Comparison of ENCODE assay signal across 14 mouse cellular contexts in genomic region chr2:158141271-158141670, GRCm38 (mm10). TPM values are rescaled to one million over a fixed set of nuclear protein-coding genes. Genes with fewer than 3 reads are reported as not detected.
DNase-seq lines count a peak whose midpoint lies in the region; ATAC-seq lines count a peak whose summit lies in the region.
"Had no signal": no experiment of that assay in that cellular context is flagged by ENCODE, and none has a peak within 500 bp of the region (broad histone marks: within the 10 kb centered on the region; RNA-seq: fewer than 3 reads in every experiment).

No protein-coding gene starts in this region.

- no peaks in the 10 kb centered on the region for H3K9me3 ChIP-seq in midbrain, embryonic 10.5 days (replicated peaks)
- H3K9me3 ChIP-seq in midbrain, embryonic 16.5 days (replicated peaks; ENCODE audit: control insufficient read depth, low read length, poor library complexity, severe bottlenecking), result no peaks in the 10 kb centered on the region
- no peaks in the 10 kb centered on the region for H3K9me3 ChIP-seq in liver, embryonic 11.5 days (ENCODE audit: control insufficient read depth, low read length)
- H3K9me3 ChIP-seq in stomach, embryonic 16.5 days (replicated peaks; ENCODE audit: control insufficient read depth, low read length), result no peaks in the 10 kb centered on the region
- no peaks in the 10 kb centered on the region for H3K9me3 ChIP-seq in midbrain, embryonic 15.5 days
- H3K9me3 ChIP-seq: embryonic facial prominence, embryonic 13.5 days had no signal

- DNase-seq in heart, adult 11 months, result peak; percentile 98
- no peak for DNase-seq in heart, postnatal 25 days (ENCODE audit: low spot score)
- DNase-seq in midbrain, embryonic 10.5 days (ENCODE audit: low spot score), result no peak
- DNase-seq in liver, embryonic 11.5 days (ENCODE audit: low spot score), result no peak
- DNase-seq in cerebellum, adult 18-20 months, result no peak
- DNase-seq: cerebellum, postnatal 14 days; forebrain, postnatal 0 days; right cerebral cortex, adult 18-20 months; thymus, postnatal 4 days had no signal

- no peak for ATAC-seq in midbrain, embryonic 16.5 days
- ATAC-seq in liver, embryonic 11.5 days (replicated peaks; ENCODE audit: low FRiP score), result no peak
- ATAC-seq in stomach, embryonic 16.5 days (ENCODE audit: insufficient read depth, low FRiP score), result no peak
- ATAC-seq in midbrain, embryonic 15.5 days (replicated peaks), result no peak
- ATAC-seq: forebrain, postnatal 0 days had no signal

- H3K27me3 ChIP-seq in midbrain, embryonic 10.5 days (ENCODE audit: low read depth, poor library complexity, severe bottlenecking), result peaks cover 24% of the 10 kb centered on the region
- peaks cover 2% of the 10 kb centered on the region; the same call in 1 of the 2 replicates for H3K27me3 ChIP-seq in midbrain, embryonic 16.5 days (ENCODE audit: control insufficient read depth, insufficient read depth, low read depth, low read length)
- 0 out of 2 replicates have a peak, but pooled peaks cover 7% of the 10 kb centered on the region for H3K27me3 ChIP-seq in liver, embryonic 11.5 days (replicated peaks; ENCODE audit: control insufficient read depth, insufficient read depth, low read length)
- H3K27me3 ChIP-seq in stomach, embryonic 16.5 days (ENCODE audit: control insufficient read depth, insufficient read depth, low read length), result no peaks in the 10 kb centered on the region
- peaks cover 5% of the 10 kb centered on the region; the same call in 1 of the 2 replicates for H3K27me3 ChIP-seq in midbrain, embryonic 15.5 days (replicated peaks)

- no peaks in the 10 kb centered on the region for H3K36me3 ChIP-seq in midbrain, embryonic 10.5 days
- H3K36me3 ChIP-seq in midbrain, embryonic 16.5 days (ENCODE audit: control insufficient read depth, insufficient read depth, low read length), result no peaks in the 10 kb centered on the region
- peaks cover 13% of the 10 kb centered on the region; the same call in 1 of the 2 replicates for H3K36me3 ChIP-seq in liver, embryonic 11.5 days (ENCODE audit: control insufficient read depth, insufficient read depth, low read length)
- H3K36me3 ChIP-seq in stomach, embryonic 16.5 days (ENCODE audit: control insufficient read depth, insufficient read depth, low read length), result no peaks in the 10 kb centered on the region
- no peaks in the 10 kb centered on the region for H3K36me3 ChIP-seq in midbrain, embryonic 15.5 days (replicated peaks)
- H3K36me3 ChIP-seq: embryonic facial prominence, embryonic 13.5 days had no signal

- intact Hi-C loops in heart, postnatal 25 days (cut with DNase I), result no loop called here

- no peak overlapping the region for H3K4me2 ChIP-seq in midbrain, embryonic 16.5 days (ENCODE audit: low read length)
- H3K4me2 ChIP-seq in liver, embryonic 11.5 days, result peak overlapping the region; percentile 84
- H3K4me2 ChIP-seq in stomach, embryonic 16.5 days (ENCODE audit: low read depth, low read length), result no peak overlapping the region
- H3K4me2 ChIP-seq in midbrain, embryonic 15.5 days, result no peak overlapping the region
- H3K4me2 ChIP-seq: embryonic facial prominence, embryonic 13.5 days; midbrain, embryonic 11.5 days had no signal

- no peak overlapping the region for H3K9ac ChIP-seq in midbrain, embryonic 16.5 days (ENCODE audit: low read depth, low read length)
- peak overlapping the region; percentile 4; the same call in 1 of the 2 replicates for H3K9ac ChIP-seq in liver, embryonic 11.5 days (ENCODE audit: low read depth, low read length)
- H3K9ac ChIP-seq in stomach, embryonic 16.5 days (ENCODE audit: low read length), result peak overlapping the region; percentile 22; the same call in 1 of the 2 replicates
- no peak overlapping the region for H3K9ac ChIP-seq in midbrain, embryonic 15.5 days
- H3K9ac ChIP-seq: embryonic facial prominence, embryonic 13.5 days; forebrain, postnatal 0 days had no signal

- H3K4me3 ChIP-seq in midbrain, embryonic 10.5 days, result no peak overlapping the region
- H3K4me3 ChIP-seq in midbrain, embryonic 16.5 days (ENCODE audit: low read depth, low read length), result no peak overlapping the region
- 0 out of 2 replicates have a peak overlapping the region, but pooled peaks have one; percentile 20 for H3K4me3 ChIP-seq in liver, embryonic 11.5 days (ENCODE audit: low read depth, low read length)
- H3K4me3 ChIP-seq in stomach, embryonic 16.5 days (replicated peaks; ENCODE audit: low read length), result no peak overlapping the region
- H3K4me3 ChIP-seq in midbrain, embryonic 15.5 days, result no peak overlapping the region
- H3K4me3 ChIP-seq: embryonic facial prominence, embryonic 13.5 days had no signal

- H3K27ac ChIP-seq in midbrain, embryonic 10.5 days (replicated peaks), result peak overlapping the region; percentile 57
- no peak overlapping the region for H3K27ac ChIP-seq in midbrain, embryonic 16.5 days (ENCODE audit: low read length)
- peak overlapping the region; percentile 83 for H3K27ac ChIP-seq in liver, embryonic 11.5 days (ENCODE audit: low read depth, low read length)
- peak overlapping the region; percentile 41; the same call in 1 of the 2 replicates for H3K27ac ChIP-seq in stomach, embryonic 16.5 days (ENCODE audit: low read length)
- no peak overlapping the region for H3K27ac ChIP-seq in midbrain, embryonic 15.5 days

- WGBS in midbrain, embryonic 10.5 days, result 77% methylated on average over 7 of the region's 7 CpGs
- 76% methylated on average over 7 of the region's 7 CpGs for WGBS in midbrain, embryonic 16.5 days
- 45% methylated on average over 7 of the region's 7 CpGs for WGBS in liver, embryonic 11.5 days
- WGBS in stomach, embryonic 16.5 days, result 72% methylated on average over 7 of the region's 7 CpGs
- 75% methylated on average over 7 of the region's 7 CpGs for WGBS in midbrain, embryonic 15.5 days

- H3K4me1 ChIP-seq in midbrain, embryonic 10.5 days, result peaks cover 50% of the 10 kb centered on the region
- H3K4me1 ChIP-seq in midbrain, embryonic 16.5 days (ENCODE audit: control insufficient read depth, insufficient read depth, low read length), result peaks cover 2% of the 10 kb centered on the region; the same call in 1 of the 2 replicates
- peaks cover 70% of the 10 kb centered on the region for H3K4me1 ChIP-seq in liver, embryonic 11.5 days (replicated peaks; ENCODE audit: control insufficient read depth, insufficient read depth, low read length)
- H3K4me1 ChIP-seq in stomach, embryonic 16.5 days (ENCODE audit: control insufficient read depth, insufficient read depth, low read length), result peaks cover 47% of the 10 kb centered on the region
- peaks cover 8% of the 10 kb centered on the region; the same call in 1 of the 2 replicates for H3K4me1 ChIP-seq in midbrain, embryonic 15.5 days

RNA-seq across cellular contexts. Expression of gene Tgm2, which starts 5.0 kb away (rescaled TPM):
- 100 to 1,000 TPM; 238 to 253 TPM for total RNA-seq in heart, postnatal 25 days (2021)
- polyA plus RNA-seq in midbrain, embryonic 10.5 days (2016; fragmentation: Nextera tagmentation; extraction: Ambion mirVana), result 9.0 and 10.0 TPM in 2 replicates
- 7.0 and 7.1 TPM in 2 replicates for polyA plus RNA-seq in midbrain, embryonic 16.5 days (2015; fragmentation: Nextera tagmentation; extraction: Ambion mirVana)
- 49.5 and 49.7 TPM in 2 replicates for polyA plus RNA-seq in liver, embryonic 11.5 days (2014; fragmentation: Nextera tagmentation; extraction: Ambion mirVana)
- 123 and 133 TPM in 2 replicates for polyA plus RNA-seq in stomach, embryonic 16.5 days (2015; fragmentation: Nextera tagmentation; extraction: Ambion mirVana)
- polyA plus RNA-seq in midbrain, embryonic 15.5 days (2015; fragmentation: Nextera tagmentation; extraction: Ambion mirVana), result 10.1 and 12.4 TPM in 2 replicates

Comparison
In these comparisons a context has a peak if more than half of its experiments do, and no peak if none do; other contexts are left out.
1. H3K27ac ChIP-seq: peak in midbrain, embryonic 10.5 days (single experiment), liver, embryonic 11.5 days (single experiment) and stomach, embryonic 16.5 days (single experiment); none in midbrain, embryonic 16.5 days (single experiment) and midbrain, embryonic 15.5 days (single experiment).
2. H3K9ac ChIP-seq: peak in liver, embryonic 11.5 days (single experiment) and stomach, embryonic 16.5 days (single experiment); none in midbrain, embryonic 16.5 days (single experiment) and midbrain, embryonic 15.5 days (single experiment).